Comparison of ENCODE assay signal across 14 mouse cellular contexts in the genomic region with DNA sequence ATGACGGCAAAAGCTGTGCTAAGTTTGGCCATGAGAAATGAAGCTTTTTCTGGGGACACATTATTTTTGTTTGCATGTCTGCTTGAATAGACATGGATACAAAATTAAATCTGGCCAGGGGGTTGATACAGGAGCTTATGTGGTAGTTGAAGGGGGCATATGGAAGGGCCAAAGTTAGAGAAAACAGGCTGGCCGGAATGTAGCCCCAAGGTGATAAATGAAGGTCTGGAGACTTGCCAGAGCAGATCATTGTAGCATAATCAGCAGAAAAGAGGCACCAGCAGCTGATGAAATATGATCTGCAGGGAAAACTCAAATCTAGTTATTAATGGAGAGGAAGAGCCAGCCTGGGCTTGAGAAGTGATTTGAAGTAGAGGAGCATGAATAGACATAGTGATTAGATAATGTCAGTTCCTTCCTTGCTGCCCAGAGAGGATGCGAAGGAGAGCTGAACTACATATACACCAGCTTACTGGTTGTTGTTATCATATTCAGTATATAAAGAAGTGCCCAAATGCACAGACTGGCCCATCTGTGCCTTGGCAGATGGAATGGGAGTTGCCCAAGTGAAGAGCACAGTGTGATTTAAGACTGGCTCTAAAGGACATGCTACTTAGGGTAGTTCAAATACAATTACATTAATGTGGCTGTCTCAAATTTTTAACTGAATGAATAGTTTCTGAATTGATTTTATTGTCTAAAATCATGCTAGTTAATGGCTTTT.
A peak's percentile ranks its signal among the peaks of the same experiment; 100 is the strongest.
DNase-seq lines count a peak whose midpoint lies in the region; ATAC-seq lines count a peak whose summit lies in the region.
"Had no signal": no experiment of that assay in that cellular context is flagged by ENCODE, and none has a peak within 500 bp of the region (broad histone marks: within the 10 kb centered on the region; RNA-seq: fewer than 3 reads in every experiment).

No protein-coding gene starts in this region.

- no peak overlapping the region for H3K27ac ChIP-seq in embryonic facial prominence, embryonic 14.5 days (replicated peaks; ENCODE audit: low read depth, low read length)
- no peak overlapping the region for H3K27ac ChIP-seq in embryonic facial prominence, embryonic 10.5 days (replicated peaks)
- H3K27ac ChIP-seq in hindbrain, embryonic 10.5 days, result no peak overlapping the region
- H3K27ac ChIP-seq in intestine, embryonic 15.5 days, result no peak overlapping the region

- H3K9ac ChIP-seq in embryonic facial prominence, embryonic 14.5 days (ENCODE audit: low read depth, low read length), result no peak overlapping the region
- H3K9ac ChIP-seq in intestine, embryonic 15.5 days, result no peak overlapping the region

- no peaks in the 10 kb centered on the region for H3K9me3 ChIP-seq in embryonic facial prominence, embryonic 14.5 days (ENCODE audit: control insufficient read depth, low read length)
- H3K9me3 ChIP-seq in embryonic facial prominence, embryonic 10.5 days, result no peaks in the 10 kb centered on the region
- no peaks in the 10 kb centered on the region for H3K9me3 ChIP-seq in hindbrain, embryonic 10.5 days
- H3K9me3 ChIP-seq in intestine, embryonic 15.5 days, result no peaks in the 10 kb centered on the region

- H3K4me2 ChIP-seq in embryonic facial prominence, embryonic 14.5 days (ENCODE audit: low read depth, low read length), result no peak overlapping the region
- H3K4me2 ChIP-seq in intestine, embryonic 15.5 days (replicated peaks), result no peak overlapping the region

- DNase-seq in embryonic facial prominence, embryonic 14.5 days (ENCODE audit: low spot score), result peak; percentile 57
- DNase-seq in embryonic facial prominence, embryonic 10.5 days (ENCODE audit: low spot score), result no peak
- DNase-seq in retina, postnatal 1 day, result peak; percentile 54
- DNase-seq in retina, embryonic 14.5 days (ENCODE audit: low spot score), result no peak
- peak; percentile 2 for DNase-seq in hindbrain, embryonic 10.5 days (ENCODE audit: low spot score)
- DNase-seq in telencephalon, adult 2 months (ENCODE audit: low read depth, low spot score), result peak; percentile 4
- DNase-seq: heart, adult 11 months; lung, postnatal 14 days; thymus, adult 2 months had no signal

- no peaks in the 10 kb centered on the region for H3K36me3 ChIP-seq in embryonic facial prominence, embryonic 14.5 days (ENCODE audit: control insufficient read depth, insufficient read depth, low read length)
- no peaks in the 10 kb centered on the region for H3K36me3 ChIP-seq in embryonic facial prominence, embryonic 10.5 days (replicated peaks)
- no peaks in the 10 kb centered on the region for H3K36me3 ChIP-seq in hindbrain, embryonic 10.5 days
- H3K36me3 ChIP-seq in intestine, embryonic 15.5 days, result no peaks in the 10 kb centered on the region
- H3K36me3 ChIP-seq: G1E had no signal

- 0 out of 2 replicates have a peak, but pooled peaks cover 6% of the 10 kb centered on the region for H3K4me1 ChIP-seq in embryonic facial prominence, embryonic 14.5 days (ENCODE audit: control insufficient read depth, insufficient read depth, low read length)
- H3K4me1 ChIP-seq in embryonic facial prominence, embryonic 10.5 days, result no peaks in the 10 kb centered on the region
- H3K4me1 ChIP-seq in hindbrain, embryonic 10.5 days (replicated peaks), result peaks cover 9% of the 10 kb centered on the region; the same call in 1 of the 2 replicates
- H3K4me1 ChIP-seq in intestine, embryonic 15.5 days (replicated peaks), result no peaks in the 10 kb centered on the region

- peak; percentile 41; the same call in 1 of the 2 replicates for ATAC-seq in embryonic facial prominence, embryonic 14.5 days (ENCODE audit: low read depth)
- ATAC-seq in CD4-positive, CD25-positive, alpha-beta regulatory T cell, adult 4 months, result no peak
- no peak for ATAC-seq in intestine, embryonic 15.5 days
- ATAC-seq: inflammation-experienced regulatory T-cells, adult 6 months had no signal

- 40% methylated on average over 3 of the region's 3 CpGs for WGBS in embryonic facial prominence, embryonic 14.5 days
- WGBS in embryonic facial prominence, embryonic 10.5 days, result 64% methylated on average over 3 of the region's 3 CpGs
- WGBS in hindbrain, embryonic 10.5 days, result 71% methylated on average over 3 of the region's 3 CpGs
- WGBS in intestine, embryonic 15.5 days, result 60% methylated on average over 3 of the region's 3 CpGs

- no peak overlapping the region for H3K4me3 ChIP-seq in embryonic facial prominence, embryonic 14.5 days (ENCODE audit: low read depth, low read length)
- H3K4me3 ChIP-seq in embryonic facial prominence, embryonic 10.5 days, result no peak overlapping the region
- H3K4me3 ChIP-seq in hindbrain, embryonic 10.5 days, result no peak overlapping the region
- no peak overlapping the region for H3K4me3 ChIP-seq in intestine, embryonic 15.5 days (replicated peaks)
- H3K4me3 ChIP-seq: myocyte had no signal

- H3K27me3 ChIP-seq in embryonic facial prominence, embryonic 14.5 days (replicated peaks; ENCODE audit: control insufficient read depth, insufficient read depth, low read length), result no peaks in the 10 kb centered on the region
- H3K27me3 ChIP-seq in embryonic facial prominence, embryonic 10.5 days (replicated peaks; ENCODE audit: low read depth, poor library complexity, severe bottlenecking), result no peaks in the 10 kb centered on the region
- no peaks in the 10 kb centered on the region for H3K27me3 ChIP-seq in hindbrain, embryonic 10.5 days (ENCODE audit: insufficient read depth, poor library complexity, severe bottlenecking)
- H3K27me3 ChIP-seq in intestine, embryonic 15.5 days (replicated peaks), result no peaks in the 10 kb centered on the region

Comparison
In these comparisons a context has a peak if more than half of its experiments do, and no peak if none do; other contexts are left out.
1. DNase-seq: peak in embryonic facial prominence, embryonic 14.5 days (single experiment), retina, postnatal 1 day (single experiment), hindbrain, embryonic 10.5 days (single experiment) and telencephalon, adult 2 months (single experiment); none in embryonic facial prominence, embryonic 10.5 days (single experiment) and retina, embryonic 14.5 days (single experiment).